Mouse (Mus musculus) bone marrow macrophage, adult 2 months (primary cell): ENCODE results near the gene Vps45.

ENCODE experiments used
- CTCF ChIP-seq: IDR thresholded peaks from 2 replicates; pipeline ENCODE4 v1.5.1; 2012; ENCODE audit warnings: low read depth, mild to moderate bottlenecking, low read length, moderate library complexity
- POLR2A ChIP-seq: IDR thresholded peaks from 2 replicates; pipeline ENCODE4 v1.6.1; 2012; ENCODE audit warnings: mild to moderate bottlenecking, low read depth, low read length, borderline replicate concordance

DNA sequence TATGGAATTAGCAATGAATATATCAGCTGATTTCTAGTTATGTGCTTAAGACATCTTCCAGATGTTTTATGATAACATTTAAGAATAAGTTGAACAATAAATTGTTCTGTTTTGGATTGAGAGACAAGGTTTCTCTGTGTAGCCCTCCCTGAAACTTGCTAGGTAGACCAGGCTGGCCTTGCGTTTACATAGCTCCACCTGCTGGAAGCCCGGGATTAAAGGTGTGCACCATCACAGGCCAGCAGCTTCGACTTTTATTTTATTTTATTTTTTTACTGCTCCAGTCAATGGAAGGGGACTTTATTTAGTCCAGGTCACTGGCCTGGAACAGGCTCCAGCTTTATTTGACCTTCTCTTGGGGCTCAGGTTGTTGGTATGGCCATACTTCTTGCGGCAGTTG, 94.6 kb downstream of the Vps45 start:
- no peak for TF ChIP-seq POLR2A
- TF ChIP-seq CTCF: 0 out of 2 replicates have a peak, but pooled peaks have one; percentile 29
